Mouse (Mus musculus) cerebellum, adult 18-20 months (tissue): ENCODE results near the gene Lpin1.

Source experiments
- DNase-seq, 2 experiments: peaks; one replicate each; pipeline ENCODE4 v3.0.0; 2021

Gene Lpin1

DNA sequence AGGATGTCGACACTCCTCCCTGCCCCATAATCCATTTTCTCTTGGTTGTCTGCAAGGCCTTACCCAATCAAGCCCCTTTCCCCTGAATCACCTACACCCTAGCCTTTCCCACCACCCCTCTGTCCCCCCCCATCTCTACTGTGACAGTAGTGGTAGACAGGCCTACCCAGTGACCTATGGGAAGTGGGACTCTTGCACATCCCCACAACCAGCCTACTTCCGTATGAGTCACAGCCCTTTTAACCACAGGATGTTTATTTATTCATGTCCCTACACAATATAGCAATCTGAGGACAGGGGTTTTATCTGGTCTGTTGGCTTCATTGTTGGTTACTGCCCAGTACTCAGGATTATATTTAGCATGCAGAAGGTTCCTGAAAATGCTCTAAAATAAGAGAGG is 84.6 kb downstream of the Lpin1 start:
- DNase-seq = no peak

- peak in 1 of 2 experiments; percentile 5 for DNase-seq
Observed at GRCm38 (mm10) chr12:16515183-16515582, 95.6 kb downstream of the Lpin1 start.

DNA sequence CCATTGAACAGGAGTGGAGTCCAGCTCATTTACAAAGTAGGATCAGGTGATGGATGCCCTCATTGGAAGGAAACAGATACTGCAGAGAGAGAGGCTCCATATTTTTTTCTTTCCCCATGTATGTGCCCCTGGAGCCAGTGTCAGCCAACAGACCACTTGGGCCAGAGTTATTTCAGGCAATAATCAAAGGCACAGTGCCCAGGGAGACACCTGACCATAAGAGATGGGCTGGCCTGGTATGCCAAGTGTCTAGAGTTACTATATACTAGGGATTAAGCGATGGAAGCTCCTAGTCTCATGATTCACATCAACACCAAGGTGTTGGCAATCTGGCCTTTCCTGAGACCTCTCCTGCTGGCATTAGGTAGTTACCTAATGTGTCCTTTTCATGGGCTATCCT is 97.8 kb downstream of the Lpin1 start:
- DNase-seq = no peak

DNA sequence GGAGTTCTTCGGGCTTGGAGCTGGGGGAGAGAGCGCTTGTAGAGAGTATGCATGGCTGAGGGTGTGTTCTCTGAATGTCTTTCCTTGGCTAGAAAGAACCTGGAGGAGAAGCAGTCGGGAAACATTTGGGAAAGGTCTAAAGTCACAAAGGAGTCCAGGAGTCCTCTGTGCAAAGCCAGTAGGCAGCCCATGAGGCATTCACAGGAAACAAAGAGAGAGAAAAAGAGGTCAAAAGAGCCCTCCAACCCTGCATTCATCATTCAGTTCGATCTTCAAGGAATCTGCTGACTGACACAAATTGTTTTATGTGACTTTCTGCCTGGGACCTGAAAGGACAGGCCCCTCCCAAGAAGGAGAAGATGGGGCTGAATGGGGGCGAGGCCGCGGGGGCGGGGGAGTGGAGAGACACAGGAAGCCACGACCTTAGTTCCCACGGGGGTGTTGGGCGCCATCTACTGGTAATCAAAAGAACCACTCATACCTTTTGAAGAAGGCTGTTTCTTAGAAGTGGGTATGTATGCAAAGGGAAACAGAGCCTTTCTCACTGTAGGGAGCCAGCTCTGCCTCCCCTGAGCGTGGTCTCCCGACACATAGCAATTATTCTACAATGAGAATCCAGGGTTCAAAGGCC is 101.5 kb downstream of the Lpin1 start:
- peak; percentile 39 to 47 for DNase-seq

GRCm38 (mm10) chr12:16506796-16507790 is 103.7 kb downstream of the Lpin1 start:
- DNase-seq = no peak

DNA sequence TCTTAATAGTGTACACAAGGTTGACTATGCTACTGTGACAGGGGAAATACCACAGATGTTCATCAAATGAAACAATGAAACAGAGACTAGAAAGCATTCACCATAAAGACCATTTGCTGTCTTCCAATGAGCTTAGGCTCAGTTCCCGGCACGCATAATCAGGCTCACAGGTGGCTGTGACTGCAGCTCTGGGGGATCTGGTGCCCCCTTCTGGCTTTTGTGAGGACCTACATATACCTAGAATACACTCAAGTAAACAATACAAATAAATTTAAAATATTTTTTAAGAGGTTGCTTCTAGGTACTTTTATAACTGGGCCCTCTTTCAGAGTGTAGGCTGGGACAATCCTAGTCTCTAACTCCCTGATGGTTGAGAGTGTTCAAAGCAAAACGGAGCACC is 106.5 kb downstream of the Lpin1 start:
- DNase-seq = no peak

- no peak for DNase-seq
Observed at GRCm38 (mm10) chr12:16497960-16498359, 112.8 kb downstream of the Lpin1 start.

GRCm38 (mm10) chr12:16492713-16493112 is 118.1 kb downstream of the Lpin1 start:
- DNase-seq = no peak

DNA sequence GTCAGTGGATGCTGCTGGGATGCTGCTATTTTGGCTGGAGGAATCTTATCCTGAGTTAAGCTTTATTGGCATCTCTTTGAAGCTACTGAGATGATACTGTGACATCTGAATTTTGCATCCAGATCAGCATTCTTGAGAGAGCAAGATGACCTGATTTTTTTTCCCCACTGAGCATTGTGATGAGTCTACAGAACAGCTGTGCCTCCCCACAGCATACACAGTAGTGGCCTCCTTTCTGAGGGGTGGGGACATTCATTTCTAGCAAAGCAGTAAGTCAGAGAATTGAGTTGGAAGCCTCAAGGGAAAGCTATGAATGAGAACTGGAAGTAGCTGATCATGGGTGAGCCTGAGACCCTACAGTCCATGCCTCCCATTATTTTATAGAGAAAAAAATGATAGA is 121.9 kb downstream of the Lpin1 start:
- no peak for DNase-seq

- no peak for DNase-seq
Observed at GRCm38 (mm10) chr12:16487453-16487852, 123.3 kb downstream of the Lpin1 start.
